Mouse (Mus musculus): ENCODE data around the gene Samd4b.

- no peak for TF ChIP-seq EP300 (IDR thresholded peaks at IDR 0.05; ENCODE audit: low read depth)
- no peak for TF ChIP-seq CTCF (IDR thresholded peaks at IDR 0.05; ENCODE audit: low read depth)
These were observed 217.5 kb downstream of the Samd4b start, which contains the start of gene Zfp36 for GRCm38 (mm10) chr7:28380237-28381016.
